Mouse (Mus musculus): Measurements from ENCODE around the gene Il17f. TPM values are rescaled to one million over a fixed set of nuclear protein-coding genes. Genes with fewer than 3 reads are reported as not detected.
"Not testable (repeated sequence)": the region's sequence is repeated elsewhere in the genome, so short reads cannot be mapped to it uniquely, and the experiment has no call there.

The Il17f gene
- polyA plus RNA-seq, 1 experiment: not detected

- Histone ChIP-seq H3K4me1 (ENCODE audit: control insufficient read depth, insufficient read depth, low read length) (no peaks in the 10 kb centered on the region), H3K4me3 (replicated peaks; ENCODE audit: control insufficient read depth, low read depth, low read length) (no peak overlapping the region), H3K27ac (ENCODE audit: control insufficient read depth, insufficient read depth, low read depth, low read length, poor library complexity) (no peak overlapping the region)
- WGBS: 94% methylated on average over 2 of the region's 2 CpGs
- no peak for TF ChIP-seq POLR2A (IDR thresholded peaks at IDR 0.05; ENCODE audit: borderline replicate concordance, control insufficient read depth, low read depth, low read length)
- TF ChIP-seq CTCF (IDR thresholded peaks at IDR 0.05; ENCODE audit: control insufficient read depth, insufficient read depth, low read length): no peak
Measured at GRCm38 (mm10) chr1:20801275-20801674, 10.9 kb upstream of the Il17f start.

- H3K4me3 ChIP-seq (replicated peaks; ENCODE audit: control insufficient read depth, low read depth, low read length): no peak overlapping the region
- no peak overlapping the region for H3K27ac ChIP-seq (ENCODE audit: control insufficient read depth, insufficient read depth, low read depth, low read length, poor library complexity)
- H3K4me1 ChIP-seq (ENCODE audit: control insufficient read depth, insufficient read depth, low read length): no peaks in the 10 kb centered on the region; the same call in 1 of the 2 replicates
- TF ChIP-seq POLR2A (IDR thresholded peaks at IDR 0.05; ENCODE audit: borderline replicate concordance, control insufficient read depth, low read depth, low read length): no peak
- TF ChIP-seq CTCF (IDR thresholded peaks at IDR 0.05; ENCODE audit: control insufficient read depth, insufficient read depth, low read length): no peak
- 82% methylated on average over 5 of the region's 5 CpGs for WGBS
Measured at GRCm38 (mm10) chr1:20795178-20795577, 4.8 kb upstream of the Il17f start.

- Histone ChIP-seq H3K27ac (ENCODE audit: control insufficient read depth, insufficient read depth, low read depth, low read length, poor library complexity) (no peak overlapping the region), H3K4me3 (replicated peaks; ENCODE audit: control insufficient read depth, low read depth, low read length) (no peak overlapping the region), H3K4me1 (ENCODE audit: control insufficient read depth, insufficient read depth, low read length) (no peaks in the 10 kb centered on the region; the same call in 1 of the 2 replicates)
- no peak for TF ChIP-seq CTCF (IDR thresholded peaks at IDR 0.05; ENCODE audit: control insufficient read depth, insufficient read depth, low read length)
- no peak for TF ChIP-seq POLR2A (IDR thresholded peaks at IDR 0.05; ENCODE audit: borderline replicate concordance, control insufficient read depth, low read depth, low read length)
- WGBS: 88% methylated on average over 4 of the region's 4 CpGs
Measured at GRCm38 (mm10) chr1:20794760-20795159, 4.3 kb upstream of the Il17f start.

- no peak for TF ChIP-seq POLR2A (IDR thresholded peaks at IDR 0.05; ENCODE audit: borderline replicate concordance, control insufficient read depth, low read depth, low read length)
- TF ChIP-seq CTCF (IDR thresholded peaks at IDR 0.05; ENCODE audit: control insufficient read depth, insufficient read depth, low read length): no peak
- no peak overlapping the region for H3K27ac ChIP-seq (ENCODE audit: control insufficient read depth, insufficient read depth, low read depth, low read length, poor library complexity)
- no peak overlapping the region for H3K4me3 ChIP-seq (replicated peaks; ENCODE audit: control insufficient read depth, low read depth, low read length)
- no peaks in the 10 kb centered on the region; the same call in 1 of the 2 replicates for H3K4me1 ChIP-seq (ENCODE audit: control insufficient read depth, insufficient read depth, low read length)
- 34% methylated on average over 7 of the region's 7 CpGs for WGBS
Measured at GRCm38 (mm10) chr1:20791414-20791813, 997 bp upstream of the Il17f start.

- 64% methylated on average over 10 of the region's 10 CpGs for WGBS
- no peak for TF ChIP-seq POLR2A (IDR thresholded peaks at IDR 0.05; ENCODE audit: borderline replicate concordance, control insufficient read depth, low read depth, low read length)
- Histone ChIP-seq H3K4me3 (replicated peaks; ENCODE audit: control insufficient read depth, low read depth, low read length) (no peak overlapping the region), H3K4me1 (ENCODE audit: control insufficient read depth, insufficient read depth, low read length) (no peaks in the 10 kb centered on the region; the same call in 1 of the 2 replicates), H3K27ac (ENCODE audit: control insufficient read depth, insufficient read depth, low read depth, low read length, poor library complexity) (no peak overlapping the region)
Measured at GRCm38 (mm10) chr1:20788419-20788818, 2.0 kb downstream of the Il17f start.

GRCm38 (mm10) chr1:20787046-20787445 lies 3.4 kb downstream of the Il17f start:
- TF ChIP-seq CTCF (IDR thresholded peaks at IDR 0.05; ENCODE audit: control insufficient read depth, insufficient read depth, low read length) (no peak), POLR2A (IDR thresholded peaks at IDR 0.05; ENCODE audit: borderline replicate concordance, control insufficient read depth, low read depth, low read length) (no peak)
- WGBS: 63% methylated on average over 8 of the region's 8 CpGs
- H3K4me1 ChIP-seq (ENCODE audit: control insufficient read depth, insufficient read depth, low read length): no peaks in the 10 kb centered on the region; the same call in 1 of the 2 replicates

GRCm38 (mm10) chr1:20778366-20778765 lies 12.1 kb downstream of the Il17f start:
- H3K4me3 ChIP-seq (replicated peaks; ENCODE audit: control insufficient read depth, low read depth, low read length): no peak overlapping the region
- no peaks in the 10 kb centered on the region; the same call in 1 of the 2 replicates for H3K4me1 ChIP-seq (ENCODE audit: control insufficient read depth, insufficient read depth, low read length)
- no peak for TF ChIP-seq CTCF (IDR thresholded peaks at IDR 0.05; ENCODE audit: control insufficient read depth, insufficient read depth, low read length)
- TF ChIP-seq POLR2A (IDR thresholded peaks at IDR 0.05; ENCODE audit: borderline replicate concordance, control insufficient read depth, low read depth, low read length): no peak
- WGBS: 70% methylated on average over 2 of the region's 2 CpGs
- no peak overlapping the region for H3K27ac ChIP-seq (ENCODE audit: control insufficient read depth, insufficient read depth, low read depth, low read length, poor library complexity)

More at GRCm38 (mm10) chr1:20787046-20787445, 3.4 kb downstream of the Il17f start:
- Histone ChIP-seq H3K4me3 (replicated peaks; ENCODE audit: control insufficient read depth, low read depth, low read length) (no peak overlapping the region), H3K27ac (ENCODE audit: control insufficient read depth, insufficient read depth, low read depth, low read length, poor library complexity) (no peak overlapping the region)

- 83% methylated on average over 4 of the region's 4 CpGs for WGBS
- H3K27ac ChIP-seq (ENCODE audit: control insufficient read depth, insufficient read depth, low read depth, low read length, poor library complexity); H3K4me3 ChIP-seq (replicated peaks; ENCODE audit: control insufficient read depth, low read depth, low read length); H3K4me1 ChIP-seq (ENCODE audit: control insufficient read depth, insufficient read depth, low read length): not testable (repeated sequence)
Measured at GRCm38 (mm10) chr1:20774026-20774730, 16.2 kb downstream of the Il17f start.

- Histone ChIP-seq H3K4me1 (ENCODE audit: control insufficient read depth, insufficient read depth, low read length) (no peaks in the 10 kb centered on the region), H3K4me3 (replicated peaks; ENCODE audit: control insufficient read depth, low read depth, low read length) (no peak overlapping the region), H3K27ac (ENCODE audit: control insufficient read depth, insufficient read depth, low read depth, low read length, poor library complexity) (no peak overlapping the region)
- WGBS: 62% methylated on average over 6 of the region's 6 CpGs
- TF ChIP-seq POLR2A (IDR thresholded peaks at IDR 0.05; ENCODE audit: borderline replicate concordance, control insufficient read depth, low read depth, low read length) (no peak), CTCF (IDR thresholded peaks at IDR 0.05; ENCODE audit: control insufficient read depth, insufficient read depth, low read length) (no peak)
Measured at GRCm38 (mm10) chr1:20766526-20766925, 23.9 kb downstream of the Il17f start.

Data from bone marrow, adult 2 months (tissue).